Mouse (Mus musculus) activated CD4-positive, CD25-positive, alpha-beta regulatory T cell (primary cell): ENCODE data around the gene Tacr1. TPM values are rescaled to one million over a fixed set of nuclear protein-coding genes. Genes with fewer than 3 reads are reported as not detected.

ENCODE experiments used
- polyA plus RNA-seq, 2 experiments: library from polyadenylated mRNA; unstranded; fragments of 100-300 nt; shearing (Covaris generic); gene quantifications; one replicate each; pipeline ENCODE4 v1.2.1; 2017

Gene Tacr1
- under 1 TPM in 1 of 2 experiments, not detected in 1; 0.07 TPM for polyA plus RNA-seq

GRCm38 (mm10) chr6:82401595-82402451 is at the start of gene Tacr1:
Gene Tacr1 (plus strand): TSS chr6:82402334.

